Mouse (Mus musculus) urinary bladder, postnatal 10 days (tissue): ENCODE results near the gene Rcor1.
A peak's percentile ranks its signal among the peaks of the same experiment; 100 is the strongest.

ENCODE experiments used
- DNase-seq: peaks from one replicate; pipeline ENCODE4 v3.0.0; 2022; ENCODE audit warnings: low spot score

Gene Rcor1

GRCm38 (mm10) chr12:111021577-111021976 is 17.6 kb upstream of the Rcor1 start:
- no peak for DNase-seq

- no peak for DNase-seq
These were observed 10.7 kb upstream of the Rcor1 start for GRCm38 (mm10) chr12:111028176-111029167.

- no peak for DNase-seq
These were observed 9.8 kb upstream of the Rcor1 start for GRCm38 (mm10) chr12:111029291-111029890.

GRCm38 (mm10) chr12:111032839-111033238 is 6.3 kb upstream of the Rcor1 start:
- DNase-seq, result no peak

- DNase-seq, result no peak
These were observed 3.8 kb upstream of the Rcor1 start for GRCm38 (mm10) chr12:111035182-111035824.

GRCm38 (mm10) chr12:111036198-111036775 is 2.9 kb upstream of the Rcor1 start:
- DNase-seq, result no peak

- DNase-seq, result no peak
These were observed 1.6 kb upstream of the Rcor1 start for GRCm38 (mm10) chr12:111037241-111038180.

- DNase-seq, result peak; percentile 19
These were observed 748 bp upstream of the Rcor1 start for GRCm38 (mm10) chr12:111038231-111038975.

- no peak for DNase-seq
These were observed 800 bp downstream of the Rcor1 start for GRCm38 (mm10) chr12:111039771-111040530.

- no peak for DNase-seq
These were observed 1.3 kb downstream of the Rcor1 start for GRCm38 (mm10) chr12:111040531-111040860.

GRCm38 (mm10) chr12:111041196-111041595 is 2.0 kb downstream of the Rcor1 start:
- DNase-seq, result no peak

GRCm38 (mm10) chr12:111042365-111042764 is 3.2 kb downstream of the Rcor1 start:
- no peak for DNase-seq

GRCm38 (mm10) chr12:111044880-111045279 is 5.7 kb downstream of the Rcor1 start:
- DNase-seq, result no peak

GRCm38 (mm10) chr12:111046866-111047265 is 7.7 kb downstream of the Rcor1 start:
- no peak for DNase-seq

GRCm38 (mm10) chr12:111048201-111048600 is 9.1 kb downstream of the Rcor1 start:
- no peak for DNase-seq

- no peak for DNase-seq
These were observed 11.1 kb downstream of the Rcor1 start for GRCm38 (mm10) chr12:111050256-111050655.

- no peak for DNase-seq
These were observed 24.2 kb downstream of the Rcor1 start for GRCm38 (mm10) chr12:111063361-111063760.

- DNase-seq, result no peak
These were observed 25.1 kb downstream of the Rcor1 start for GRCm38 (mm10) chr12:111064220-111064619.

GRCm38 (mm10) chr12:111065330-111065729 is 26.2 kb downstream of the Rcor1 start:
- DNase-seq, result no peak

GRCm38 (mm10) chr12:111067816-111068215 is 28.7 kb downstream of the Rcor1 start:
- DNase-seq, result no peak
